11 mouse cellular contexts compared by ENCODE assay signal in genomic region chr17:48300199-48300598, GRCm38 (mm10). TPM values are rescaled to one million over a fixed set of nuclear protein-coding genes. Genes with fewer than 3 reads are reported as not detected.
A peak's percentile ranks its signal among the peaks of the same experiment; 100 is the strongest.
DNase-seq lines count a peak whose midpoint lies in the region; ATAC-seq lines count a peak whose summit lies in the region.
"Had no signal": no experiment of that assay in that cellular context is flagged by ENCODE, and none has a peak within 500 bp of the region (broad histone marks: within the 10 kb centered on the region; RNA-seq: fewer than 3 reads in every experiment).

No protein-coding gene starts in this region.

- ATAC-seq in heart, embryonic 11.5 days (replicated peaks; ENCODE audit: insufficient number of reproducible peaks, low FRiP score, low TSS enrichment) = no peak; the same call in 1 of the 2 replicates
- peak; percentile 14; the same call in 1 of the 2 replicates for ATAC-seq in heart, embryonic 14.5 days (ENCODE audit: insufficient number of reproducible peaks, insufficient read depth, low FRiP score, low read depth)
- ATAC-seq in cerebellum, adult (ENCODE audit: insufficient number of reproducible peaks, low FRiP score, low TSS enrichment) = no peak
- ATAC-seq: midbrain, embryonic 16.5 days had no signal

- peak overlapping the region; percentile 21 for H3K4me3 ChIP-seq in heart, embryonic 11.5 days (ENCODE audit: low read depth, low read length)
- H3K4me3 ChIP-seq in heart, embryonic 14.5 days (ENCODE audit: control insufficient read depth in 1 of 2, insufficient read depth in 1 of 2, low read depth in 1 of 2, low read length in 2 of 2) = no peak overlapping the region

- no peaks in the 10 kb centered on the region for H3K9me3 ChIP-seq in heart, embryonic 11.5 days (replicated peaks; ENCODE audit: control insufficient read depth, low read length)
- no peaks in the 10 kb centered on the region for H3K9me3 ChIP-seq in heart, embryonic 14.5 days (ENCODE audit: control insufficient read depth, low read length)

- H3K4me1 ChIP-seq in heart, embryonic 11.5 days (ENCODE audit: control insufficient read depth, insufficient read depth, low read length) = no peaks in the 10 kb centered on the region
- no peaks in the 10 kb centered on the region for H3K4me1 ChIP-seq in heart, embryonic 14.5 days (ENCODE audit: control insufficient read depth in 2 of 2, insufficient read depth in 2 of 2, low read length in 2 of 2)

- 62% methylated on average over 7 of the region's 7 CpGs for WGBS in heart, embryonic 11.5 days (ENCODE audit: insufficient replicate concordance)
- 61% methylated on average over 7 of the region's 7 CpGs for WGBS in heart, embryonic 14.5 days

- no peaks in the 10 kb centered on the region for H3K36me3 ChIP-seq in heart, embryonic 11.5 days (ENCODE audit: control insufficient read depth, insufficient read depth, low read length)
- no peaks in the 10 kb centered on the region for H3K36me3 ChIP-seq in heart, embryonic 14.5 days (ENCODE audit: control insufficient read depth, insufficient read depth, low read length)

- no peaks in the 10 kb centered on the region for H3K27me3 ChIP-seq in heart, embryonic 11.5 days (ENCODE audit: control insufficient read depth, insufficient read depth, low read length)
- H3K27me3 ChIP-seq in heart, embryonic 14.5 days (ENCODE audit: control insufficient read depth, insufficient read depth, low read length) = no peaks in the 10 kb centered on the region

- DNase-seq in heart, postnatal 4 days = no peak
- DNase-seq in lung, postnatal 14 days = peak; percentile 8
- DNase-seq in thymus, adult 18-20 months = peak; percentile 61 to 78
- no peak for DNase-seq in adipocyte (ENCODE audit: low spot score)
- DNase-seq in adrenal gland, adult (ENCODE audit: inconsistent age in 2 of 2, low spot score in 1 of 2) = no peak

- peak overlapping the region; percentile 50 for H3K4me2 ChIP-seq in heart, embryonic 11.5 days
- no peak overlapping the region for H3K4me2 ChIP-seq in heart, embryonic 14.5 days (ENCODE audit: low read length)

- H3K9ac ChIP-seq in heart, embryonic 11.5 days (ENCODE audit: low read depth, low read length) = no peak overlapping the region
- no peak overlapping the region for H3K9ac ChIP-seq in heart, embryonic 14.5 days (ENCODE audit: low read length)

- peak overlapping the region; percentile 70 for H3K27ac ChIP-seq in heart, embryonic 11.5 days (ENCODE audit: low read depth, low read length)
- no peak overlapping the region for H3K27ac ChIP-seq in heart, embryonic 14.5 days (replicated peaks in 1 of 2; ENCODE audit: control insufficient read depth in 1 of 2, insufficient read depth in 1 of 2, low read depth in 2 of 2, low read length in 2 of 2)

RNA-seq across cellular contexts. Expression of gene Treml2, which starts 0.9 kb away (rescaled TPM):
- polyA plus RNA-seq in heart, embryonic 11.5 days (2014; fragmentation: Nextera tagmentation; extraction: Ambion mirVana) = 0.66 and 0.79 TPM in 2 replicates
- under 1 TPM; 0.19 to 0.25 TPM for total RNA-seq in heart, postnatal 4 days (2021)
- 0.09 and 0.11 TPM in 2 replicates for polyA plus RNA-seq in heart, embryonic 14.5 days (2014; fragmentation: Nextera tagmentation; extraction: Ambion mirVana)

RNA-seq across cellular contexts. Expression of gene B430306N03Rik, which starts 15.7 kb away (rescaled TPM):
- polyA plus RNA-seq in heart, embryonic 11.5 days (2014; fragmentation: Nextera tagmentation; extraction: Ambion mirVana) = 0.30 TPM in 1 of 2 replicates, not detected in the other
- total RNA-seq in heart, postnatal 4 days (2021) = under 1 TPM; 0.10 to 0.25 TPM
- 0.09 and 0.30 TPM in 2 replicates for polyA plus RNA-seq in heart, embryonic 14.5 days (2014; fragmentation: Nextera tagmentation; extraction: Ambion mirVana)
- polyA plus RNA-seq: embryonic facial prominence, embryonic 11.5 days had no signal

RNA-seq across cellular contexts. Expression of gene Treml4, which starts 36.1 kb away (rescaled TPM):
- polyA plus RNA-seq in heart, embryonic 11.5 days (2014; fragmentation: Nextera tagmentation; extraction: Ambion mirVana) = 0.69 and 0.79 TPM in 2 replicates
- under 1 TPM; 0.41 to 0.45 TPM for total RNA-seq in heart, postnatal 4 days (2021)
- 0.53 and 0.63 TPM in 2 replicates for polyA plus RNA-seq in heart, embryonic 14.5 days (2014; fragmentation: Nextera tagmentation; extraction: Ambion mirVana)
- polyA plus RNA-seq: embryonic facial prominence, embryonic 11.5 days had no signal

RNA-seq across cellular contexts. Expression of gene Trem2, which starts 46.0 kb away (rescaled TPM):
- 1.1 and 1.5 TPM in 2 replicates for polyA plus RNA-seq in heart, embryonic 11.5 days (2014; fragmentation: Nextera tagmentation; extraction: Ambion mirVana)
- total RNA-seq in heart, postnatal 4 days (2021) = 1 to 10 TPM; 1.4 to 2.1 TPM
- 3.4 and 4.8 TPM in 2 replicates for polyA plus RNA-seq in heart, embryonic 14.5 days (2014; fragmentation: Nextera tagmentation; extraction: Ambion mirVana)

RNA-seq across cellular contexts. Expression of gene Trem3, which starts 52.6 kb away (rescaled TPM):
- polyA plus RNA-seq in heart, embryonic 11.5 days (2014; fragmentation: Nextera tagmentation; extraction: Ambion mirVana) = not detected in 2 replicates
- under 1 TPM in 1 of 2 experiments, not detected in 1; 0.29 TPM for total RNA-seq in heart, postnatal 4 days (2021)
- polyA plus RNA-seq in heart, embryonic 14.5 days (2014; fragmentation: Nextera tagmentation; extraction: Ambion mirVana) = not detected in 2 replicates
- total RNA-seq: heart, postnatal 10 days had no signal
- polyA plus RNA-seq: midbrain, embryonic 16.5 days had no signal

Comparison
In these comparisons a context has a peak if more than half of its experiments do, and no peak if none do; other contexts are left out.
1. DNase-seq: peak in lung, postnatal 14 days (single experiment) and thymus, adult 18-20 months (2 of 2); none in heart, postnatal 4 days (single experiment), adipocyte (single experiment) and adrenal gland, adult (0 of 2).